Mouse (Mus musculus): Measurements from ENCODE around the gene Thada.

DNA sequence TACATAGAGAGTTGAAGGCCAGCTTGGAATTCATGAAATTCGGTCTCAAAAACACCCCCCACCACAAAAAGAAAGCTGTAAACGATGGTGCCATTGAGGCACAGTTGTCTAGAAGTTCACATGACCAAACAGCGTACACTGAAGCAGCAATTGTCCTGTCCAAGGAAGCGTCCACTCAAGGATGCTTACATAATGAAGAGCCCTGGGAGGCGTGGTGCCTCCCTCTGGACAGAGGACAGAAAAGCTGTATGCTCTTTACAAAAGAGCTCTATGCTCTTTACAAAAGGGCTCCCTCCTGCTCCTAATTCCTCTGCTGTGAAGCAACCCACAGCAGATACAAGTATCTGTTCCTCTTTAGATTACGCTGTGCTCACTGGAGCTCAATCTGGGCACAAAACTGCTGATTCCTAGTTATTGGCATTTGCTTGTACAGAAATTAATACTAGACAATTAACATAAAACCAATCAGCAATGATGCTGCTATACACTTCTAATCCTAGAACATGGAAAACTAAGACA is 123.6 kb downstream of the Thada start:
- TF ChIP-seq CTCF (IDR thresholded peaks at IDR 0.05; ENCODE audit: borderline replicate concordance, insufficient read depth, low read depth, low read length) (no peak), POLR2A (IDR thresholded peaks at IDR 0.05; ENCODE audit: borderline replicate concordance, insufficient read depth, low read length) (no peak)

Data from cerebellum, adult 2 months (tissue).